Mouse (Mus musculus) liver, postnatal 0 days (tissue): ENCODE measurements at regions not wholly inside any gene's neighbourhood (a gene's known extent, or its start where the extent isn't known, plus 50 kb on each side); places are given as distances from the start of the nearest gene placed in this dataset.

Experiments used
- ATAC-seq: fragments of 200-750 bp; cut with Nextera tagmentation; 2 replicates; pipeline ENCODE4 v1.8.0; 2017; ENCODE audit warnings: mild to moderate bottlenecking, moderate library complexity
- DNase-seq: peaks from one replicate; pipeline ENCODE4 v3.0.0-alpha.2; 2016
- H3K27ac ChIP-seq: fragments of 300-500 bp; sonication (generic); 2 replicates; pipeline ENCODE4 v1.5.1; 2014; ENCODE audit warnings: antibody characterized with exemption, moderate library complexity, mild to moderate bottlenecking, low read depth
- H3K27me3 ChIP-seq: fragments of 300-500 bp; sonication (generic); 2 replicates; pipeline ENCODE4 v1.6.1; 2014; ENCODE audit warnings: low read length, control low read depth, mixed read lengths; ENCODE audit not compliant: insufficient read depth
- H3K36me3 ChIP-seq: fragments of 300-500 bp; sonication (generic); replicated peaks from 2 replicates; pipeline ENCODE4 v1.6.1; 2014; ENCODE audit warnings: mild to moderate bottlenecking, control low read depth, low read length, moderate library complexity, mixed read lengths; ENCODE audit not compliant: insufficient read depth
- H3K4me1 ChIP-seq: fragments of 300-500 bp; sonication (generic); 2 replicates; pipeline ENCODE4 v1.6.1; 2014; ENCODE audit warnings: antibody characterized with exemption, mild to moderate bottlenecking, control low read depth; ENCODE audit not compliant: insufficient read depth
- H3K4me2 ChIP-seq: fragments of 300-500 bp; sonication (generic); 2 replicates; pipeline ENCODE4 v1.6.1; 2014; ENCODE audit warnings: low read depth, mild to moderate bottlenecking, low read length, moderate library complexity, mixed read lengths
- H3K4me3 ChIP-seq: fragments of 300-500 bp; sonication (generic); 2 replicates; pipeline ENCODE4 v1.5.1; 2014; ENCODE audit warnings: low read depth, low read length
- H3K9ac ChIP-seq: fragments of 300-500 bp; sonication (generic); replicated peaks from 2 replicates; pipeline ENCODE4 v1.6.1; 2014; ENCODE audit warnings: mild to moderate bottlenecking, moderate library complexity
- H3K9me3 ChIP-seq: fragments of 300-500 bp; sonication (generic); 2 replicates; pipeline ENCODE4 v1.6.1; 2016; ENCODE audit warnings: mild to moderate bottlenecking, control low read depth, low read length, mixed read lengths
- CTCF ChIP-seq: sonication (generic); IDR thresholded peaks from 2 replicates; pipeline ENCODE4 v1.5.1; 2016; ENCODE audit warnings: antibody characterized with exemption, low read depth
- EP300 ChIP-seq: IDR thresholded peaks from 2 replicates; pipeline ENCODE4 v1.6.1; 2016; ENCODE audit warnings: antibody characterized with exemption, low read depth, mild to moderate bottlenecking
- WGBS: fragments of 180-500 bp; shearing (Covaris S2); extraction: QIAGEN DNeasy Blood & Tissue Kit; methylation state at CpG from one replicate; pipeline ENCODE4 v1.1.7; 2014; ENCODE audit not compliant: insufficient replicate concordance; 5-methylcytosine and 5-hydroxymethylcytosine counted together

- Histone ChIP-seq H3K27me3 (no peaks in the 10 kb centered on the region), H3K4me1 (peaks cover 6% of the 10 kb centered on the region), H3K4me2 (no peak overlapping the region), H3K9me3 (no peaks in the 10 kb centered on the region), H3K9ac (no peak overlapping the region), H3K36me3 (no peaks in the 10 kb centered on the region), H3K4me3 (no peak overlapping the region), H3K27ac (no peak overlapping the region)
- ATAC-seq: peak; percentile 25; the same call in 1 of the 2 replicates
- TF ChIP-seq CTCF (no peak), EP300 (no peak)
- 74% methylated on average over 14 of the region's 14 CpGs for WGBS
- no peak for DNase-seq
These were observed 147.5 kb upstream of the Mrps10 start for GRCm38 (mm10) chr17:47221068-47221796.

DNA sequence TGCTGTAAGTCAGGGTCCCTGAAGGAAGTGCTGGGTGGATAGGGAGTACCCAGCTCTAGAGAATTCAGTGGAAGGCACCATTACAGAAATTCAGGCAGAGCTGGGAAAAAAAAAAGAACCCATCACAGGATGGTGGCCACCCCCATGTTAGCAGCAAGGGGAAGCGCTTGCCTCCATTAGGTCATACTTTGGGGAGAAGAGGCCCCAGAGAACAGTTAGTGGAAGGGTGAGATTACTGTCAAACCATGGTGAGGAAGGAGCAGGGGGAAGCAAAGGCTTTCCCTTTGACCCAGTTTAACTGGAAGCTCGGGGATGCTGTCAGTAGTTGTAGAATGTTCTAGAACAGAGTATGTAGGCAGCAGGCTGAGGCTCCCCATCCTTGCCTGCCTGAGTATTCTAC, 148.8 kb upstream of the Mrps10 start:
- DNase-seq (no peak), ATAC-seq (no peak)
- no peak overlapping the region for H3K4me3 ChIP-seq

GRCm38 (mm10) chr17:47216490-47216889, 152.2 kb upstream of the Mrps10 start:
- Histone ChIP-seq H3K36me3 (no peaks in the 10 kb centered on the region), H3K9ac (no peak overlapping the region), H3K27ac (no peak overlapping the region), H3K27me3 (no peaks in the 10 kb centered on the region), H3K4me3 (no peak overlapping the region), H3K4me1 (0 out of 2 replicates have a peak, but pooled peaks cover 2% of the 10 kb centered on the region), H3K4me2 (no peak overlapping the region), H3K9me3 (no peaks in the 10 kb centered on the region)
- DNase-seq: no peak
- TF ChIP-seq EP300 (no peak), CTCF (no peak)
- WGBS: 78% methylated on average over 3 of the region's 3 CpGs
- no peak for ATAC-seq

More for the DNA sequence above, 148.8 kb upstream of the Mrps10 start:
- TF ChIP-seq EP300 (no peak), CTCF (no peak)
- Histone ChIP-seq H3K9me3 (no peaks in the 10 kb centered on the region), H3K4me1 (0 out of 2 replicates have a peak, but pooled peaks cover 2% of the 10 kb centered on the region), H3K9ac (no peak overlapping the region), H3K36me3 (no peaks in the 10 kb centered on the region), H3K27me3 (no peaks in the 10 kb centered on the region), H3K27ac (no peak overlapping the region), H3K4me2 (no peak overlapping the region)
- 61% methylated on average over 2 of the region's 2 CpGs for WGBS

GRCm38 (mm10) chr17:47215841-47216240, 152.8 kb upstream of the Mrps10 start:
- H3K4me2 ChIP-seq: no peak overlapping the region
- 38% methylated on average over 2 of the region's 2 CpGs for WGBS
- H3K9me3 ChIP-seq: no peaks in the 10 kb centered on the region
- H3K27me3 ChIP-seq: no peaks in the 10 kb centered on the region
- H3K4me1 ChIP-seq: no peaks in the 10 kb centered on the region
- no peak overlapping the region for H3K27ac ChIP-seq
- no peak overlapping the region for H3K9ac ChIP-seq
- DNase-seq: no peak
- no peak for TF ChIP-seq EP300
- no peak for TF ChIP-seq CTCF
- ATAC-seq: no peak
- no peaks in the 10 kb centered on the region for H3K36me3 ChIP-seq
- no peak overlapping the region for H3K4me3 ChIP-seq

GRCm38 (mm10) chr17:47214111-47214510, 154.6 kb upstream of the Mrps10 start:
- Histone ChIP-seq H3K27me3 (no peaks in the 10 kb centered on the region), H3K27ac (no peak overlapping the region), H3K4me3 (no peak overlapping the region), H3K9ac (no peak overlapping the region), H3K4me1 (no peaks in the 10 kb centered on the region), H3K36me3 (no peaks in the 10 kb centered on the region), H3K9me3 (no peaks in the 10 kb centered on the region), H3K4me2 (no peak overlapping the region)
- ATAC-seq (no peak; the same call in 1 of the 2 replicates), DNase-seq (no peak)
- WGBS: 50% methylated on average over 8 of the region's 8 CpGs
- TF ChIP-seq EP300: no peak
- no peak for TF ChIP-seq CTCF

DNA sequence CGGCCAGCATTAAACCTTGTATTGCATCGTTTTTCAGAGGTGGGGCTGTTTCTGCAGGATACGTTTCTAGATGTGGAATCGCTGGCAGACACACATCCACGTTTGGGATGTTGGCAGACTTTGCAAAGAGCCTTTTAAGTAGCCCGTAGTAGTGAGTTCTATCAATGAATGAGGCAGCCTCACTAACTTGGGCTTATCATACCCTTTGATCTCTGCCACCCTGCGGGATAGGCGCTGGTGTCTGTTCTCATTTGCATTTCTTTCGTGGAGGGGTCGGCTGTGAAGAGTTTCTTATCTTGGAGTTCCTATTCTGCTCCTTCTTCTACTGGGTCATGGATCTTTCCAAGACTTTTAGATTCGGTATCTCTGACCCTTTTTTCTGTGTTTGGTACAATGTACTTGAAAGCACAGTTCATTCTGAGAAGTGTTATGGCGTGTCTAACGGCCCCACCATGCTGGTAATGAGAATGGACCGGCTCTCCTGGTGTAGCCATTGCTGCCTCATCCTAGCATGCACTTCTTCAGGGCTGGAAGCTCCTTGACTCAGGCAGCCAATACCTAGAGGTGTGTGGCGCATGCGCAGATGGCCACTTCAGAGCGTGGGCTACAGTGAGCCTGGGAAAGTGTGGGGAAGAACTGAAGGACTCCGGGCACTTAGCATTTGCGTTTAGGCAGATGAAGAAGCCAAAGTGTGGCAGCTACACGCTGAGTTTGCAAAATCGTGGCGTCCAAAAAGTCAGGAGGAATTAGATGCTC, 158.1 kb upstream of the Mrps10 start:
- TF ChIP-seq CTCF: no peak
- TF ChIP-seq EP300: no peak
- Histone ChIP-seq H3K4me1 (no peaks in the 10 kb centered on the region), H3K36me3 (no peaks in the 10 kb centered on the region), H3K4me2 (no peak overlapping the region), H3K27me3 (no peaks in the 10 kb centered on the region), H3K9me3 (no peaks in the 10 kb centered on the region), H3K4me3 (no peak overlapping the region), H3K27ac (no peak overlapping the region), H3K9ac (no peak overlapping the region)
- 71% methylated on average over 22 of the region's 22 CpGs for WGBS
- ATAC-seq: no peak
- no peak for DNase-seq
